Mouse (Mus musculus) midbrain, embryonic 10.5 days (tissue): ENCODE measurements around the gene Fhl2. TPM values are rescaled to one million over a fixed set of nuclear protein-coding genes. Genes with fewer than 3 reads are reported as not detected.

Source experiments
- DNase-seq: peaks from one replicate; pipeline ENCODE4 v3.0.0-alpha.2; 2017; ENCODE audit warnings: low spot score
- H3K27ac ChIP-seq: fragments of 300-500 bp; sonication (generic); replicated peaks from 2 replicates; pipeline ENCODE4 v1.5.1; 2016; ENCODE audit warnings: mild to moderate bottlenecking
- H3K27me3 ChIP-seq: fragments of 300-500 bp; sonication (generic); 2 replicates; pipeline ENCODE4 v1.6.1; 2016; ENCODE audit warnings: low read depth, mild to moderate bottlenecking; ENCODE audit not compliant: poor library complexity, severe bottlenecking
- H3K36me3 ChIP-seq: fragments of 300-500 bp; sonication (generic); 2 replicates; pipeline ENCODE4 v1.6.1; 2016; ENCODE audit warnings: mild to moderate bottlenecking, moderate library complexity
- H3K4me1 ChIP-seq: fragments of 300-500 bp; sonication (generic); 2 replicates; pipeline ENCODE4 v1.6.1; 2016
- H3K4me3 ChIP-seq: fragments of 300-500 bp; sonication (generic); 2 replicates; pipeline ENCODE4 v1.5.1; 2016; ENCODE audit warnings: mild to moderate bottlenecking, moderate library complexity
- H3K9me3 ChIP-seq: fragments of 300-500 bp; sonication (generic); replicated peaks from 2 replicates; pipeline ENCODE4 v1.6.1; 2016; ENCODE audit warnings: mild to moderate bottlenecking
- WGBS: fragments of 180-500 bp; shearing (Covaris S2); methylation state at CpG from one replicate; pipeline ENCODE4 v1.1.7; 2016; 5-methylcytosine and 5-hydroxymethylcytosine counted together
- polyA plus RNA-seq: library from polyadenylated mRNA; unstranded; fragments of >200 nt; fragmentation: Nextera tagmentation; extraction: Ambion mirVana; gene quantifications from 2 replicates; pipeline ENCODE4 v1.2.1, GENCODE M21; 2016

The Fhl2 gene
- polyA plus RNA-seq, 1 experiment from 2014 or later = 6.8 TPM

DNA sequence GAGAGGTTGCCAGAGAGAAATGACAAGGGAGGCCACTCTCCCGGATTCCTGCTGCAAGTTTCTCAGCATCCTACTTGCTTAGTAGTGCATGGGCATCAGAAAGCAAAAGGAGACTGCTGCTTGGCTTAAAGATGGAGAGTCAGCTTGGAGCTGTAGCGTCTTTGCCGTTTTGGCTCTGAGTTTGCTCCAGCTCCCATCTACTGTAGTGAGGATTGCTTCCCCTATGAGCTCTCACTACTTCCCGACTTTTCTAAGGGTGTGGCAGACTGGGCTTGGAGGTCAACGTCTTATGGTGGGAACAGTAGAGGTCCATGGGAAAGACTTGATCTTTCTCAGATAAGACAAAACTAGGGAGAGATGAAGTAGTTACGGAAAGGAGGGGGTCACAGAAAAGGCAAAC, 15.9 kb downstream of the Fhl2 start:
- Histone ChIP-seq H3K27me3 (no peaks in the 10 kb centered on the region), H3K36me3 (no peaks in the 10 kb centered on the region), H3K27ac (no peak overlapping the region), H3K4me3 (no peak overlapping the region), H3K9me3 (no peaks in the 10 kb centered on the region), H3K4me1 (peaks cover 2% of the 10 kb centered on the region)
- 86% methylated on average over 6 of the region's 6 CpGs for WGBS
- no peak for DNase-seq

DNA sequence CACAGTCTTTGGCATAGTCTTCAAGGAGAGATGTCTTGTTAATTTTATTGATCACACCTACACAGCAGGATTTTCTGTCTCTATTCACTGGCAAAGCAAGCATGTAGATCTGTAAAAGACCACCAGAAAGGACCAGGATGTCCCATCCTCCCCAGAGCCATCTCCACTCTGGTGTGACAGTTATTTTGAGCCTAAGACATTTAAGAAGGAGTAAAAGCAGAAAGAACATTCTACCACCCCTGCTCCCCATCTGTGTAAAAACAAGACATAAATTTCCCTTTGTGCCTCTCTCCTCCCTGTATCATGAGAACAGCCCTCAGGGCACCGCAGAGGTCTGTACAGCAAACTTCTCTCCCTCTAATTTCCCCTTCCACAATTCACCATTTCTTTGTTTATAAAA, 18.0 kb downstream of the Fhl2 start:
- Histone ChIP-seq H3K27me3 (no peaks in the 10 kb centered on the region), H3K4me3 (no peak overlapping the region), H3K4me1 (no peaks in the 10 kb centered on the region), H3K27ac (no peak overlapping the region), H3K9me3 (no peaks in the 10 kb centered on the region), H3K36me3 (no peaks in the 10 kb centered on the region)
- 100% methylated on average over 1 of the region's 1 CpGs for WGBS
- DNase-seq = no peak

GRCm38 (mm10) chr1:43178378-43178777, 18.4 kb downstream of the Fhl2 start:
- Histone ChIP-seq H3K27ac (no peak overlapping the region), H3K4me1 (no peaks in the 10 kb centered on the region), H3K27me3 (no peaks in the 10 kb centered on the region), H3K4me3 (no peak overlapping the region), H3K36me3 (no peaks in the 10 kb centered on the region), H3K9me3 (no peaks in the 10 kb centered on the region)
- 89% methylated on average over 6 of the region's 6 CpGs for WGBS
- no peak for DNase-seq

DNA sequence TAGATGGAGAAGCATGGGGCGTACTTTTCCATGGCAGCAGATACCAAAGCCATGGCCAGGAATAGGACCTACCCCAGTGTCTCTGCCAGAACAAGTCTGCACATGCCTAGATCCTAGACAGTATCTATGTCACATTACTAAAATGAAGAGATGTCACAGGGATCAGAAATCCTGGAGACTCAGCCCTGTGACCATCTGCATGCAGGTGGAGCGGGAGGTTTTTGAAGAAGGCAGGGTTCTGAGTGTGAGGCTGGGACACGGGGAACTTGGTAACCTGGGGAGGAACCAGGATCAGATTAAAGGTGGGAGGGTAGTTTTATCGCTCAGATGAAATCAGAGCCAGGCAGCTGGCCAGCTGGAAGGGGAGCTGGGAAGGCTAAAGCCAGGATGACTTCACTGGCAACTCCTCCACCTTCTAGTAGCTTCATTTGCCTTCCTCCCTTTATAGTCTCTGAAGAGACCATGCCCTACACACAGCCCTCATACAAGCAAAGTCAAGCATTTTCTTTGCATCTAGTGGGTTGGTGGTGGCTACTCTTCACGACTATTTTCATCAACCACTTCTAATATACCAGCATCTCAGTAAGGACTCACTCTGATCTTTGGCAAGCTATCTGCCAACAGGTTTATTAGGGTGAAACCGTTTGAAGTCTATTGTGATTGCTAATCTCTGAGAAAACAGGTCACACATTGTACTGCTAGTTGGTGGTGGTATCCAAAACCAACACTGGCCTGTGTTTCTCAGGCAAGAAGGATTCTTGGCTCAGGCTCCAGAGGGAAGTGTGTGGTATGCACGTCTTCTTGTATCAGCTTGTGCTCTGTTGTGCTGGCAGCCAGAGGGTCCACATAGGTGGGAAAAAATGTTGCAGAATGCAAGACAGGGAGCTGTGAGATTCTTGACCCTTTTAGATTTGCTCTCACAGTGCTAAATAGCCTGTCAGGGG, 23.2 kb downstream of the Fhl2 start:
- Histone ChIP-seq H3K27ac (no peak overlapping the region), H3K4me3 (no peak overlapping the region), H3K4me1 (no peaks in the 10 kb centered on the region), H3K27me3 (no peaks in the 10 kb centered on the region), H3K9me3 (no peaks in the 10 kb centered on the region), H3K36me3 (no peaks in the 10 kb centered on the region)
- no peak for DNase-seq
- 77% methylated on average over 7 of the region's 7 CpGs for WGBS

- H3K27ac ChIP-seq = no peak overlapping the region
- H3K4me3 ChIP-seq = no peak overlapping the region
- H3K27me3 ChIP-seq = no peaks in the 10 kb centered on the region
- no peaks in the 10 kb centered on the region for H3K9me3 ChIP-seq
- no peak for DNase-seq
- H3K4me1 ChIP-seq = no peaks in the 10 kb centered on the region
- WGBS = 91% methylated on average over 6 of the region's 6 CpGs
- H3K36me3 ChIP-seq = no peaks in the 10 kb centered on the region
These were observed 25.0 kb downstream of the Fhl2 start for GRCm38 (mm10) chr1:43171816-43172215.

GRCm38 (mm10) chr1:43171093-43171492, 25.7 kb downstream of the Fhl2 start:
- H3K4me1 ChIP-seq = no peaks in the 10 kb centered on the region
- no peak for DNase-seq
- H3K36me3 ChIP-seq = no peaks in the 10 kb centered on the region
- no peak overlapping the region for H3K27ac ChIP-seq
- WGBS = 48% methylated on average over 3 of the region's 3 CpGs
- no peaks in the 10 kb centered on the region for H3K27me3 ChIP-seq
- no peaks in the 10 kb centered on the region for H3K9me3 ChIP-seq
- H3K4me3 ChIP-seq = no peak overlapping the region

DNA sequence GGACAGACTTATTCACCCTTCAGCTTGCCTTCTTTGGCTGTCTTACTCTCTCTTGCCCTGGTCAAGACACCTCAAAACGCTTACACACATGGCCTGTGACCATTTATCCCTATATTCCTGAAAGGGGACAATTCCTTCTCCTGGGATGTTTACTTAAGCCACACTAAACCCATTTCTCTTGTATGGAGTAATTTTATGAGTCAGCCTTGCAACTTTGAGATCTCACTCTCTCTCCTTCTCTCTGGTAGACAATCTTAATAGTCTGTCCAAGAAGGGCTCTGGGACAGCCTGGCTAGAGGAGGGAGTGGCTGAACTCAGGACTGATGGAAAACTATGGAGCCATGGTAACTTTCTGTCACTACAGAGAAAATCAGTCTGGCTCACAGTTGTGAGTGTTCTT, 27.1 kb downstream of the Fhl2 start:
- no peak for DNase-seq
- Histone ChIP-seq H3K4me1 (no peaks in the 10 kb centered on the region), H3K36me3 (no peaks in the 10 kb centered on the region), H3K27ac (no peak overlapping the region), H3K9me3 (0 out of 2 replicates have a peak, but pooled peaks cover 3% of the 10 kb centered on the region), H3K27me3 (peaks cover 5% of the 10 kb centered on the region), H3K4me3 (no peak overlapping the region)
- 91% methylated on average over 1 of the region's 1 CpGs for WGBS

GRCm38 (mm10) chr1:43169227-43169626, 27.6 kb downstream of the Fhl2 start:
- 84% methylated on average over 7 of the region's 7 CpGs for WGBS
- Histone ChIP-seq H3K36me3 (no peaks in the 10 kb centered on the region), H3K27ac (no peak overlapping the region), H3K9me3 (peaks cover 3% of the 10 kb centered on the region; the same call in 1 of the 2 replicates), H3K4me3 (no peak overlapping the region), H3K4me1 (no peaks in the 10 kb centered on the region), H3K27me3 (peaks cover 9% of the 10 kb centered on the region)
- DNase-seq = no peak

DNA sequence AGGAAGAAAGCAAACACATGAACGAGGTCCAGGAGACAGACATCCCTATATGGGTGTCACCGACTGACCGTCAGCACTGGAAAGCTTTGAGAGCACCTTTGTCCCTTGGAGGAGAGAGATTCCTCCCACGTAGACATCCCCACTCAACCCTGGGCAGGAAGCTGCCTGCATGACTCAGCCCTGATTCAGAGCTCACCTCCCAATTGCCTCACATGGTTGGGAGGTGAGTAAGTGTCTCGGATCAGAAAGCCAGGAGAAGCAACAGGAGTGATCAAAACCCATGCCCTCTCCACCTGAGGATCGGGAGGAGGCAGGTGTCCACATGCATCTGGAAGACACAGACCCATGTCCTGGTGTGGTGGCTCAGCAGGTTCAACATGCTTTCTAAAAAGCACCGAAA, 28.2 kb downstream of the Fhl2 start:
- no peak for DNase-seq
- Histone ChIP-seq H3K27me3 (peaks cover 13% of the 10 kb centered on the region), H3K36me3 (no peaks in the 10 kb centered on the region), H3K4me3 (no peak overlapping the region), H3K4me1 (peaks cover 6% of the 10 kb centered on the region; the same call in 1 of the 2 replicates), H3K27ac (no peak overlapping the region), H3K9me3 (peaks cover 3% of the 10 kb centered on the region; the same call in 1 of the 2 replicates)
- WGBS = 90% methylated on average over 7 of the region's 7 CpGs

DNA sequence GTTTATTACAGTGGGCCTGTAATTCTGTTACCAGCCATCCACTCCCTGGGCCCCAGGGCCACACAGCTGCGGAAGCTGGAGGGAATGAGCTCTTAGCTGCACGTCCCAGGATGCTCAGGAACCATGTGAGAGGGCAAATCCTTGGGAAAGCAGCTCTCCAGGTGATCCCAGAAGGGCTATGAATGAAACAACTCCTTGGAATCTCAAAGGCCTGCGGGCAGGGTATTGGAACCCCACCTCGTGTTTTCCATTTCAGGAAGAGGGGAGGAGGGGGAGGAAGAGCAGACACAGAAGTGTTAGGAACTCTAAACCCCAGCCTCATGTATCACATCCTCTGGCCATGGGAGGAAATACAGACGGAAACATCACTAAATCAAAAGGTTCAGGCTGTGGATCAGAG, 28.8 kb downstream of the Fhl2 start:
- H3K27me3 ChIP-seq = peaks cover 19% of the 10 kb centered on the region
- no peak overlapping the region for H3K4me3 ChIP-seq
- H3K36me3 ChIP-seq = no peaks in the 10 kb centered on the region
- H3K9me3 ChIP-seq = peaks cover 3% of the 10 kb centered on the region; the same call in 1 of the 2 replicates
- peaks cover 12% of the 10 kb centered on the region for H3K4me1 ChIP-seq
- H3K27ac ChIP-seq = no peak overlapping the region
- WGBS = 55% methylated on average over 5 of the region's 5 CpGs
- no peak for DNase-seq

- Histone ChIP-seq H3K9me3 (peaks cover 3% of the 10 kb centered on the region; the same call in 1 of the 2 replicates), H3K4me1 (peaks cover 16% of the 10 kb centered on the region), H3K27me3 (peaks cover 32% of the 10 kb centered on the region), H3K4me3 (no peak overlapping the region), H3K36me3 (no peaks in the 10 kb centered on the region), H3K27ac (no peak overlapping the region)
- DNase-seq = no peak
- 94% methylated on average over 5 of the region's 5 CpGs for WGBS
These were observed 32.2 kb downstream of the Fhl2 start for GRCm38 (mm10) chr1:43164582-43164981.

GRCm38 (mm10) chr1:43163467-43164418, 33.0 kb downstream of the Fhl2 start:
- Histone ChIP-seq H3K27ac (peak overlapping the region; percentile 85), H3K27me3 (peaks cover 32% of the 10 kb centered on the region), H3K4me3 (peak overlapping the region; percentile 69), H3K9me3 (peaks cover 3% of the 10 kb centered on the region; the same call in 1 of the 2 replicates), H3K4me1 (peaks cover 16% of the 10 kb centered on the region), H3K36me3 (no peaks in the 10 kb centered on the region)
- DNase-seq = peak; percentile 71
- WGBS = 5% methylated on average over 61 of the region's 61 CpGs
